Mouse (Mus musculus): Measurements from ENCODE around the gene Gm9964. TPM values are rescaled to one million over a fixed set of nuclear protein-coding genes. Genes with fewer than 3 reads are reported as not detected.

Gene Gm9964
- polyA plus RNA-seq, 1 experiment: not detected

GRCm38 (mm10) chr11:79329585-79329984, 32.9 kb upstream of the Gm9964 start:
- 98% methylated on average over 1 of the region's 1 CpGs for WGBS
- Histone ChIP-seq H3K27ac (ENCODE audit: control insufficient read depth, insufficient read depth, low read length) (no peak overlapping the region), H3K36me3 (ENCODE audit: control insufficient read depth, insufficient read depth, low read length) (no peaks in the 10 kb centered on the region), H3K4me1 (replicated peaks; ENCODE audit: control insufficient read depth, insufficient read depth, low read length) (peaks cover 3% of the 10 kb centered on the region; the same call in 1 of the 2 replicates), H3K27me3 (ENCODE audit: control insufficient read depth, insufficient read depth, low read length) (no peaks in the 10 kb centered on the region), H3K4me3 (ENCODE audit: control insufficient read depth, insufficient read depth, low read length) (no peak overlapping the region)
- TF ChIP-seq POLR2A (IDR thresholded peaks at IDR 0.05; ENCODE audit: control insufficient read depth, extremely low read depth, insufficient read depth, low read length, poor library complexity) (no peak), CTCF (IDR thresholded peaks at IDR 0.05; ENCODE audit: borderline replicate concordance, control insufficient read depth, extremely low read depth, insufficient read depth, low read length, poor library complexity) (no peak)
- no peak for DNase-seq

DNA sequence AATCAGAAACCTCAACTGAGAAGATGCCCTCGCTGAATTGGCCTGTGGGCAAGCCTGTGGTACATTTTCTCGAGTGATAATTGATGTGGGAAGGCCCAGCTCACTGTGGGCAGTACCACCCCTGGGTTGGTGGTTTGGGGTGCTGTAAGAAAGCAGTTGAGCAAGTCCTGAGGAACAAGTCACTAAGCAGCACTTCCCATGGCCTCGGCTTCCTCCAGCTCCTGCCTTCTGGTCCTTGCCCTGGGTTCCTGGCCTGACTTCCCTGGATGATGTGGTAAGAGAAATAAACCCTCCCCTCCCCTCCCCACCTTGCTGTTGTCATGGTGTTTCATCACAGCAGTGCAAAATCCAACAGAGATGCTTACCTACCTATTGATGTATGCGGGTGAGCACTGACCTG, 31.4 kb upstream of the Gm9964 start:
- TF ChIP-seq CTCF (IDR thresholded peaks at IDR 0.05; ENCODE audit: borderline replicate concordance, control insufficient read depth, extremely low read depth, insufficient read depth, low read length, poor library complexity): no peak
- no peak for TF ChIP-seq POLR2A (IDR thresholded peaks at IDR 0.05; ENCODE audit: control insufficient read depth, extremely low read depth, insufficient read depth, low read length, poor library complexity)
- DNase-seq: no peak
- no peak overlapping the region for H3K4me3 ChIP-seq (ENCODE audit: control insufficient read depth, insufficient read depth, low read length)
- 40% methylated on average over 4 of the region's 4 CpGs for WGBS
- H3K27me3 ChIP-seq (ENCODE audit: control insufficient read depth, insufficient read depth, low read length): no peaks in the 10 kb centered on the region
- H3K27ac ChIP-seq (ENCODE audit: control insufficient read depth, insufficient read depth, low read length): no peak overlapping the region
- H3K36me3 ChIP-seq (ENCODE audit: control insufficient read depth, insufficient read depth, low read length): no peaks in the 10 kb centered on the region
- H3K4me1 ChIP-seq (replicated peaks; ENCODE audit: control insufficient read depth, insufficient read depth, low read length): peaks cover 3% of the 10 kb centered on the region; the same call in 1 of the 2 replicates

GRCm38 (mm10) chr11:79327106-79327505, 30.4 kb upstream of the Gm9964 start:
- Histone ChIP-seq H3K36me3 (ENCODE audit: control insufficient read depth, insufficient read depth, low read length) (no peaks in the 10 kb centered on the region), H3K27me3 (ENCODE audit: control insufficient read depth, insufficient read depth, low read length) (no peaks in the 10 kb centered on the region)

DNA sequence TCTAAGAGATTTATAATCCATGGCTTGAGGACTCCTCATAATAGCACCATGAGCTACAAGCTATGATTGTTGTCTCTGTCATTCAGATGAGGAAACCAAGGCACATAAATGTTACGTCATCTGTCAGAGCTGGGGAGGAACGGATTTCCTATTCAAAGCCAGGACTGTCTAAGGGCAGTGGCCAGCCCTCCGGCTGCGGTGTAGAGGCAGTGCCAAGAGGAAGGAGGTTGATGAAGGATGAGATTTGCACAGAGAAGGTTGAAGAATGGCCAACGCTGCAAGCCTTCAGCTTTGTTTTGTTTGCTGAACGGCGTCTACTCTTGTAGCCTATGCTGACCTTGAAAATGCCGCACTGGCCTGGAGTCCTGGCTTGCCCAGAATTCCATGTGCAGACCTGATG, 29.0 kb upstream of the Gm9964 start:
- DNase-seq: no peak
- TF ChIP-seq CTCF (IDR thresholded peaks at IDR 0.05; ENCODE audit: borderline replicate concordance, control insufficient read depth, extremely low read depth, insufficient read depth, low read length, poor library complexity): no peak
- TF ChIP-seq POLR2A (IDR thresholded peaks at IDR 0.05; ENCODE audit: control insufficient read depth, extremely low read depth, insufficient read depth, low read length, poor library complexity): no peak
- 59% methylated on average over 8 of the region's 8 CpGs for WGBS
- H3K36me3 ChIP-seq (ENCODE audit: control insufficient read depth, insufficient read depth, low read length): no peaks in the 10 kb centered on the region
- H3K27me3 ChIP-seq (ENCODE audit: control insufficient read depth, insufficient read depth, low read length): no peaks in the 10 kb centered on the region
- peaks cover 3% of the 10 kb centered on the region; the same call in 1 of the 2 replicates for H3K4me1 ChIP-seq (replicated peaks; ENCODE audit: control insufficient read depth, insufficient read depth, low read length)
- no peak overlapping the region for H3K4me3 ChIP-seq (ENCODE audit: control insufficient read depth, insufficient read depth, low read length)
- H3K27ac ChIP-seq (ENCODE audit: control insufficient read depth, insufficient read depth, low read length): no peak overlapping the region

More at GRCm38 (mm10) chr11:79327106-79327505, 30.4 kb upstream of the Gm9964 start:
- H3K4me3 ChIP-seq (ENCODE audit: control insufficient read depth, insufficient read depth, low read length): no peak overlapping the region
- TF ChIP-seq CTCF (IDR thresholded peaks at IDR 0.05; ENCODE audit: borderline replicate concordance, control insufficient read depth, extremely low read depth, insufficient read depth, low read length, poor library complexity): no peak
- TF ChIP-seq POLR2A (IDR thresholded peaks at IDR 0.05; ENCODE audit: control insufficient read depth, extremely low read depth, insufficient read depth, low read length, poor library complexity): no peak
- DNase-seq: no peak
- H3K27ac ChIP-seq (ENCODE audit: control insufficient read depth, insufficient read depth, low read length): no peak overlapping the region
- H3K4me1 ChIP-seq (replicated peaks; ENCODE audit: control insufficient read depth, insufficient read depth, low read length): peaks cover 3% of the 10 kb centered on the region; the same call in 1 of the 2 replicates
- WGBS: 57% methylated on average over 4 of the region's 4 CpGs

DNA sequence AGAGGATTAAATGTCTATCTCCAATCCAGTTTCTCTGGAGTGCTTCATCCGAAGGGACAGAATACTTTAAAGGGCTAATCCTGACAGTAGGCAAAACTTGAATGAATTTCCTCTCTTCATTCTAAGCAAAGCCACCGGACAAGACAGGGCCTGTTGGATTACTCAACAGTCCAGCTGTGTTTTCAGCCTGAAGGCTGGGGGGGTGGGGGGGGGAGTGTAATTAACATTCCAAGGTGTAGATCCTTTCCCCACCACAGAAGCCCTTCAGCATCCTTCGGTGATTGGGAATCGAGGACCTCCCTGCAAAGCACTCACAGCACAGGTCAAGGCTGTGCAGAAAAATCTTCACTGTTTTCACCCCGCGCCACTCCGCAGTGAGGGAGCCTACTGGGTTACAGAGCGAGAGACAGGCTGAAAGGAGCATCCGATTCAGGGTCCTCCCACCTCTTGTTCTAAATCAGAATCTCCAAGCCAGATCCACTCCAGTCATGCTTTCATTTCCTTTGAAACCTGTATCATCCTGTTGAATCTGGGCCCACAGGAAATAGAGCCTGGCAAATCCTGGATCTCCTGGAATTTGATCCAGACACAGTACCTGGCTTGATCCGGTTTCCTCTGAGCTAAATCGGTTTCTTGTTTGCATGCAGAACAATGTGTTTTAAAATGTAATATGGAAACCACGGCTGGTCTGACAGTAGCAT, 27.4 kb upstream of the Gm9964 start:
- no peaks in the 10 kb centered on the region for H3K27me3 ChIP-seq (ENCODE audit: control insufficient read depth, insufficient read depth, low read length)
- no peak overlapping the region for H3K27ac ChIP-seq (ENCODE audit: control insufficient read depth, insufficient read depth, low read length)
- 94% methylated on average over 12 of the region's 12 CpGs for WGBS
- no peak for DNase-seq
- TF ChIP-seq CTCF (IDR thresholded peaks at IDR 0.05; ENCODE audit: borderline replicate concordance, control insufficient read depth, extremely low read depth, insufficient read depth, low read length, poor library complexity): no peak
- peaks cover 3% of the 10 kb centered on the region; the same call in 1 of the 2 replicates for H3K4me1 ChIP-seq (replicated peaks; ENCODE audit: control insufficient read depth, insufficient read depth, low read length)
- H3K4me3 ChIP-seq (ENCODE audit: control insufficient read depth, insufficient read depth, low read length): no peak overlapping the region
- no peaks in the 10 kb centered on the region for H3K36me3 ChIP-seq (ENCODE audit: control insufficient read depth, insufficient read depth, low read length)

GRCm38 (mm10) chr11:79319807-79320206, 23.1 kb upstream of the Gm9964 start:
- H3K27ac ChIP-seq (ENCODE audit: control insufficient read depth, insufficient read depth, low read length): no peak overlapping the region
- no peak overlapping the region for H3K4me3 ChIP-seq (ENCODE audit: control insufficient read depth, insufficient read depth, low read length)
- H3K36me3 ChIP-seq (ENCODE audit: control insufficient read depth, insufficient read depth, low read length): no peaks in the 10 kb centered on the region
- no peaks in the 10 kb centered on the region for H3K4me1 ChIP-seq (replicated peaks; ENCODE audit: control insufficient read depth, insufficient read depth, low read length)
- no peaks in the 10 kb centered on the region for H3K27me3 ChIP-seq (ENCODE audit: control insufficient read depth, insufficient read depth, low read length)
- 91% methylated on average over 7 of the region's 7 CpGs for WGBS
- TF ChIP-seq CTCF (IDR thresholded peaks at IDR 0.05; ENCODE audit: borderline replicate concordance, control insufficient read depth, extremely low read depth, insufficient read depth, low read length, poor library complexity) (no peak), POLR2A (IDR thresholded peaks at IDR 0.05; ENCODE audit: control insufficient read depth, extremely low read depth, insufficient read depth, low read length, poor library complexity) (no peak)
- DNase-seq: no peak

Data from thymus, adult 2 months (tissue).